Mouse (Mus musculus) erythroblast, adult 5-6 weeks (primary cell): ENCODE measurements around the gene Txlna. TPM values are rescaled to one million over a fixed set of nuclear protein-coding genes. Genes with fewer than 3 reads are reported as not detected.

Source experiments
- ATAC-seq: replicated peaks from 2 replicates; pipeline ENCODE4 v1.8.0; 2016; ENCODE audit warnings: moderate number of reproducible peaks, mild to moderate bottlenecking, moderate TSS enrichment, inconsistent platforms; ENCODE audit not compliant: poor library complexity, low FRiP score, severe bottlenecking
- total RNA-seq, 2 experiments: library from RNA; stranded (forward) in 1 of 2; stranded (reverse) in 1 of 2; fragments of 150-400 nt in 1 of 2; fragments of 200-764, 138-1000 nt in 1 of 2; gene quantifications; 2 replicates each; pipeline versions ENCODE4 v1.2.3 to v1.2.4; 2015 to 2017; ENCODE audit warnings: low replicate concordance in 2 of 2

Gene Txlna
- total RNA-seq (2015; ENCODE audit: low replicate concordance) (6.7 and 10.0 TPM in 2 replicates), total RNA-seq (2017; ENCODE audit: low replicate concordance) (11.3 and 20.8 TPM in 2 replicates)

DNA sequence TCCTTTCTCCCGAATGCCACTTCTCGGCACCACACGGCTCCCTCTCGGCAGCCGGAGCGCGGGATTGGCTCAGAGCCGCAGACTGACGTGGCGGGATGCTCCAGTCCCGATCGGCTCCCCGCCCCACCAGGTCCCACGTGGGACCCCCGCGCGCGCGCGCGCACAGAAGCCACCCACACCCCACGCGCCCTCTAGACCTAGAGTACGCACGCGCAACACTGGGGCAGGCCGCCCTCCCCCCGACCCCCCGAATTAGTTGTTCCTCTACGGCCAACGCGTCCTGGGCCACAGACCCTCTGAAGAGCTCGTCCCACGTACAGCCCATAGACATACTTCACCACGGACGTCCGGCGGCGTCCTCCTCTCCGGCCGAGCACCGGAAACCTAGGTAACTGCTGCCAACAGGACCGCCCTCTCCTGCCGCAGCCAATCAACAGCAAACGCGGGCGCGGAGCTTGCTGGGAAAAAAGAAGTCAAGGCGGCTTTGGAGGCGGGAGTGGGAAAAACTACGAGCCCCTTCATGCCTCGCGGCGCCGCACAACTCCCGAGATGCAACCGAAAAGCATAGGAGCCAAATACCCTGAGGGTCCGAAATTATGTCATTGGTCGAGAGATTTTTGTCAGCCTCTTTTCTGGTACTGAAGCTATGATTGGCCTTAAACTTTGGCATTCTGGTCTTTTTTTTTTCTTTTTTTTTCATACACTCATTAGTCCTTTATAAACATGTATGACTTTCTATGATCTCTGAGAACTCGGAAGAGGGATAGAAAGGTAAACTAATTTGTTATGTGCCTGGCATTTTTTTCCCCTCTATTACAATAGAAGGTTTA is at the start of gene Txlna:
TSS of gene Txlna (minus strand) at position 428 of the 830 bp plus-strand sequence.
- ATAC-seq = peak; percentile 95

DNA sequence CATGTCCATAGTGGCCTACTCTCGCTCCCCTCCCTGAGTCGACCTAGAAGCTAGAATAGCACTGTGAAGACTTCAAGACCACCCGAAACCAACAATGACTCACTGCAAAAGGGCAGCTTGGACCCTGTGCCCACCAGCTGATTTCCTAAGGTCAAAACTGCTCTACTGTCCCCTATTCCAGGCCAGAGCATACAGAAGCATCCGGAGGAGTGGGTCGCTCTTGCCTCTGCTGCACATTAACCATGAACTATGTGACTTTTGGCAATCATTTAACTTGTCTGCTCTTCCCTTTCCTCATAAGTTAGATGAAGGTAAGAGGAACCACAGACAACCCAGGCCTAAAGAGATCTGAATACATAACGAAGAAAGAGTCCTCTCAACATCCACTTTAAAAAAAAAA is 43.7 kb upstream of the Txlna start:
- ATAC-seq = no peak

DNA sequence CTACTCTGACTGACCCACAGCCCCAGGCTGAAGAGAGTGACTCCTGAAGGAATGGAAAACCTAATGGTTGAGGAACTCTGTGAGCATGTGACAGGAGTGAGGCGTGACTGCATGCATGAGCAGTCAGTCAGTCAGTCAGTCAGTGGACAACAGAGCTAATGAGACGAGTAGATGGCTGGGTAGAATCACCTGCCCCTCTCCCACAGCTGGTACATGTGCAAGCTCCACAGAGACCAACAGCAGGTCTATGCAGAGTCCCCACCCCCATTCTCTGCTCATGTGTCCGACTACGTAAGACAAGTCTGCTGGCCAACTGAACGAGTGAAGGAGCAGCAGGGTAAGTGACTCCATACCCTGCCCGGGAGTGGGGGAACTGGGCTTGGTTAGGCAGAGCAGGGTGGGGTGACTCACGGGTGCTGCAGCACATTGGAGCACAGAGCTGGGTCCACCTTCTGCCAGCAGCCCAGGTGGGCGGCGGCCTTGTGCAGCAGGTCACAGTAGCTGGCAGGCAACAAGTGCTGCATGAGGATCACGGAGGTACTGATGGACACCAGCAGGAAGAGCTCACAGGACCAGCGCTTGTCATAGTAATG is 43.1 kb upstream of the Txlna start:
- ATAC-seq = no peak

- ATAC-seq = no peak
These were observed 41.0 kb upstream of the Txlna start for GRCm38 (mm10) chr4:129681837-129682236.

GRCm38 (mm10) chr4:129672878-129673449 is 32.1 kb upstream of the Txlna start:
- ATAC-seq = no peak; the same call in 1 of the 2 replicates

DNA sequence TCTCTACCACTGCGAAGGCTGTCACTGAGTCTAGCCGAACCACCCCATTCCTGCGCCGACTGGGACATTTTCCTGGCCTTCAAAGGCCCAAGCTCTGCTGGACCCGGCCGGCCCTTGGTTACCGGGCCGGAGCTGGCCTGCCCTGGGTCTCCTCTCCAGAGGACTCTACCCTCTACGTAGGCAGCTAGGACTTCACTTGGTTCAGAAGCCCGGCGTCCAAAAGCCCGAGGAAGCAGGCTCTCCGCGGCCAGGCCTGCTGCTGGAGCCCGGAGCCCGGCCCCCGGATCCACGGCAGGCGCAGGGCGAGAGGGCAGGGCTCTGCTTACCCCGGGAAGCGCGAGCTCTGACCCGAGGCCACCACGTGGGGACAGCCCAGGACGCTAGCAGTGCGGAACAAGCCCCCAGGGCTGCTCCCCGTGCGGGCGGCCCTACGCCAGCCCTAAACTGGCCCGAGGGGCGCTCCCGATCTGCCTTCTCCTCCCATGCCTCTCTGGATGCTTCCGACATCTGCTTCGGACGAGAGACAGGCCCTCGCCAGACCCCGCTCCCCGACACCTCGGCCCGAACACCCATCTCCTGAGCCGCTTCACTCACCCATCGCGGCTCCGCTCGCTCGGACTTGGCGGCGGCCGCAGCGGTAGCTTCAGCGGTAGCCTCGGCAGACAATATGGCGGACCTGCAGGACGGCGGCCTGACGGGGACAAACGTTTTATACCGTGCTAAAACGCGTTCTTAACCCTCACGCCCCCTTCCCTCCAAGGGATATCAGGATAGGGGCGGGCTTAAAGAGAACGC is 31.4 kb upstream of the Txlna start, which contains the start of gene Kpna6:
TSS of gene Kpna6 (minus strand) at position 685 of the 795 bp plus-strand sequence.
- peak; percentile 86 for ATAC-seq

GRCm38 (mm10) chr4:129671491-129672082 is 30.7 kb upstream of the Txlna start:
- peak; percentile 83 for ATAC-seq

- no peak for ATAC-seq
These were observed 21.5 kb upstream of the Txlna start for GRCm38 (mm10) chr4:129662255-129662813.

GRCm38 (mm10) chr4:129661584-129661983 is 20.7 kb upstream of the Txlna start:
- ATAC-seq = no peak

DNA sequence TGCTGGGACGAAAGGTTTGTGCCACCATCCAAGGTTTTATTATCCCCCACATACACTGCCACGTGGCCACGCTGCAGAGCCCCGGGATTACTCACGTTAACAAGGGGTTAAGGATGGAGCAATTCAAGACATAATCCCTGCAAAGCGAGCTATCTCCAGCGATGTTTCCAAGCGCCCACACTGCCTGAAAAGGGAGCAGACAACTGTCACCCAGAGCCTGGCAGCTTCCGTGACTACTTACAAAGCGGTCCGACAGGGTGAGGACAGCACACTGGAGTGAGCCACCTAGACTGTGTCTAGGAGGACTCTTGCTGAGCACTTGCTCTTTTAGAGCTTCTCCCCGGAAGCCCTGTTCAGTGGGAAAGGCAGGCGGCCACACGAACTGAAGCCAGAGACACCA is 13.9 kb upstream of the Txlna start:
- no peak for ATAC-seq

DNA sequence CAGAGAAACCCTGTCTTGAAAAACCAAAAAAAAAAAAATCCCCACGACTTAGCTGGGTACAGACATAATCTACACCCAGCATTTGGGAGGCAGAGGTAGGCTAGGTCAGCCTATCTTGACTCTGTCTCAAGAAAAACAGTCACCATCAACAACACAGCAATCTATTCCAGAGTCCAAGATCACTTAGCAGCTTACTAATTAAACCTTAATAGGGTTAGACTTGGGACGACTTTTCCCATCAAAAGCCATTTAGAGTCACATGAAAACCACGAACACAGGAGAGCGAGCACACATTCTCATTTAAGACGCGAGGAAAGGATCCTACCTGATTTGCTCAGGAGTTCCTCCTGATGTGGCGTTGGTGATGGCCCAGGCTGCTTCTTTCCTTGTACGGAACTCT is 9.5 kb upstream of the Txlna start:
- no peak for ATAC-seq

- no peak for ATAC-seq
These were observed 7.8 kb upstream of the Txlna start for GRCm38 (mm10) chr4:129648656-129649055.

- no peak for ATAC-seq
These were observed 4.3 kb upstream of the Txlna start for GRCm38 (mm10) chr4:129645204-129645603.

DNA sequence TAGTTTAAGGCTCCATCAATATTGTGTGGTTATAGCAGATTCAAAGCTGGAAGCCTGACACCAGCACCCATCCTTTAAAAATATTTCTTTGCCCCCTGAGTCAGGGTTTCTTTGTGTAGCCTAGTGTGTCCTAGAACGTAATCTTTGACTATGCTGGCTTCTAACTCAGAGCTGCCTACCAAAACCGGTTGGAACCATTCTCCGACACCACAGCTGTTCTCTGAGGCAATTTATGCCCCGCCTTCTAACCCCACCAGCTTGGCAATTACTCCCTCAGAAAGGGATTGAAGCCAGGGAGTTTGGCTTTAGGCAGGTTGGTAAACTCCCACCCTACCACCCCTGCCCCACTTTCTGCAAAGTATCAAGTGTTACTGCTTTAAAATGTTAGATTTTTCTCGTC is 891 bp upstream of the Txlna start:
- ATAC-seq = no peak

- peak; percentile 39 for ATAC-seq
These were observed 696 bp downstream of the Txlna start for GRCm38 (mm10) chr4:129640101-129640637.

GRCm38 (mm10) chr4:129639221-129639620 is 1.6 kb downstream of the Txlna start:
- no peak for ATAC-seq

- ATAC-seq = peak; percentile 63
These were observed 7.0 kb downstream of the Txlna start for GRCm38 (mm10) chr4:129633852-129634251.

DNA sequence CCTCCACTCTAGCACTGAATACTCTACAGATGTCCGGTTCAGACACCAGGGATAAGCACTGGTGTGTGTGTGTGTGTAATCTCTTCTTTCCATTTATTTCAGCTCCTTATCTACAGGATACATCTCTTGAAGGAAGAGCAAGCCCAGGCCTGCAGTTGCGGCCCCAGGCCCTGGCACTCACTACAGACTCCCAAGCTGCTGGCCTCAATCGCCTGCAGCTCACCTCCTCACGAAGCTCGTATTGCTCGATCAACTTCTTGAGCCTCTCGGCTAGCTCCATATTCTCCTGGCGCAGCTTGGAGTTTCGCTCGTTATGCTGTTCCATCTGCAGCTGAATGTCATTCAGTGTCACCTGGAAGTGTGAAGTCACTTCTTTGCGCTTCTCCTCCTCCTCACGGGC is 9.0 kb downstream of the Txlna start:
- ATAC-seq = no peak

DNA sequence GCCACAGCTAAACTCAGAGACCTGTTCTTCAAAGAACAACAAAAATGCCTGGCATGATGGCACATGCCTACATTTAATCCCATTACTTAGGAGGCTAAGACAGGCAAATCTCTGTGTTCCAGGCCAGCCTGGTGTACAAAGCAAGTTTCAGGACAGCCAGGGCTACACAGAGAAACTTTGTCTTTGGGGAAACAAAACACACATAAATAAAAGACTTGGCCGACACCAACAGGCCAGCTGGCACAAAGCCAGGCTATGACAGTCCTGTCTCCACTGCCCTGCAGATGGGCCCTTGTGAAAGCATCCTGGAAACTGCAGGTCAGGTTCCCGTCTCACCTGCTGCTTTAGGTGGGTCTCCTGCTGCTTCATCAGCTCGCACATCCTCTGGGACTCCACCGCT is 9.9 kb downstream of the Txlna start:
- no peak for ATAC-seq
